Mouse (Mus musculus) limb, embryonic 11.5 days (tissue): ENCODE measurements at regions not wholly inside any gene's neighbourhood (a gene's known extent, or its start where the extent isn't known, plus 50 kb on each side); places are given as distances from the start of the nearest gene placed in this dataset.

ENCODE experiments used
- ATAC-seq: fragments of 200-750 bp; cut with Nextera tagmentation; 2 replicates; pipeline ENCODE4 v1.8.0; 2017; ENCODE audit warnings: low read depth; ENCODE audit not compliant: insufficient number of reproducible peaks, low FRiP score, low TSS enrichment
- DNase-seq: peaks from one replicate; pipeline ENCODE4 v3.0.0-alpha.2; 2015; ENCODE audit warnings: low spot score
- H3K27ac ChIP-seq: fragments of 300-500 bp; sonication (generic); replicated peaks from 2 replicates; pipeline ENCODE4 v1.5.1; 2014; ENCODE audit warnings: low read depth, mild to moderate bottlenecking, low read length
- H3K27me3 ChIP-seq: fragments of 300-500 bp; sonication (generic); 2 replicates; pipeline ENCODE4 v1.6.1; 2014; ENCODE audit warnings: mild to moderate bottlenecking, low read length, mixed read lengths; ENCODE audit not compliant: control insufficient read depth, insufficient read depth
- H3K36me3 ChIP-seq: fragments of 300-500 bp; sonication (generic); 2 replicates; pipeline ENCODE4 v1.6.1; 2014; ENCODE audit warnings: mild to moderate bottlenecking, low read length, moderate library complexity, mixed read lengths; ENCODE audit not compliant: control insufficient read depth, insufficient read depth
- H3K4me1 ChIP-seq: fragments of 300-500 bp; sonication (generic); 2 replicates; pipeline ENCODE4 v1.6.1; 2014; ENCODE audit warnings: low read length, mixed read lengths; ENCODE audit not compliant: control insufficient read depth, insufficient read depth
- H3K4me2 ChIP-seq: fragments of 300-500 bp; sonication (generic); 2 replicates; pipeline ENCODE4 v1.6.1; 2014; ENCODE audit warnings: low read depth, mild to moderate bottlenecking, moderate library complexity; ENCODE audit not compliant: severe bottlenecking
- H3K4me3 ChIP-seq: fragments of 300-500 bp; sonication (generic); 2 replicates; pipeline ENCODE4 v1.5.1; 2014; ENCODE audit warnings: low read depth, low read length
- H3K9ac ChIP-seq: fragments of 300-500 bp; sonication (generic); 2 replicates; pipeline ENCODE4 v1.6.1; 2014; ENCODE audit warnings: mild to moderate bottlenecking, low read length
- H3K9me3 ChIP-seq: fragments of 300-500 bp; sonication (generic); 2 replicates; pipeline ENCODE4 v1.6.1; 2016; ENCODE audit warnings: low read length; ENCODE audit not compliant: control insufficient read depth
- WGBS: fragments of 180-500 bp; shearing (Covaris S2); extraction: QIAGEN DNeasy Blood & Tissue Kit; methylation state at CpG from one replicate; pipeline ENCODE4 v1.1.7; 2014; 5-methylcytosine and 5-hydroxymethylcytosine counted together

DNA sequence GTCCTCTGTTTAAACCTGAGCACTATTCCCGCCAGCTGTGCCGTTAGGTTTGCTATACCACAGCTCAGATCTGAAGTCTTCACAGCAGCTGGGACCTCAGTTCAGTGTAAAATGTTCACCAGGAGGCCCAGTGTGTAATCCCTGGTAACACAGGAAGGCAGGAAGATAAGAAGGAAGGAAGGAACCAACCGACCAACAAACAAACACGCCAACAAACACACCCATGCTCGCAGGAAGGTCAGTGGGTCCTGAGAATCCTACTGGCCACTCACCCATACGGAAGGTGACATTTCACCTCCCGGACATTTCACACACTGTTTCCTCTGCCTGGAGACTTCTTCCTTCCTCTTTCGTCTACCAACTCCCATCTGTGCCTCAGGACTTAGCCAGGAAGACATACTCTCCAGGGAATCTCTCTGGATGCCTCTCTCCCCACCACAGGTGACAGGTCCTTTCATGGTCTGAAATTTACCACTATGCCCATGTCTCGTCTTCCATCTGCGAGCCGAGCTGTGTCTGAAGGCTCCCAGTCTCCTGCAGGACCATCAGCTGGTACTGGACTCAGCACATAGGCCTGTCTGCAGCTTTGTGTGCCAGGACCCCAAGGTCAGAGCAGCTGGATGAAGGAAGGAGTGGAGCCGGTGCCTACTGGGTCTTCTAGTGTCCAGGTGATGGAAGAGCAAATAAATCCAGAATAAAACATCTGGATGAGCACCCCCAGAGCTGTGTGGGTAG is 61.1 kb upstream of the Xpa start:
- H3K9ac ChIP-seq, result no peak overlapping the region
- no peaks in the 10 kb centered on the region for H3K36me3 ChIP-seq
- no peaks in the 10 kb centered on the region for H3K9me3 ChIP-seq
- WGBS, result 79% methylated on average over 12 of the region's 12 CpGs
- H3K4me2 ChIP-seq, result no peak overlapping the region
- no peaks in the 10 kb centered on the region for H3K4me1 ChIP-seq
- no peak for DNase-seq
- no peaks in the 10 kb centered on the region for H3K27me3 ChIP-seq
- no peak overlapping the region for H3K27ac ChIP-seq
- no peak overlapping the region for H3K4me3 ChIP-seq
- ATAC-seq, result no peak

DNA sequence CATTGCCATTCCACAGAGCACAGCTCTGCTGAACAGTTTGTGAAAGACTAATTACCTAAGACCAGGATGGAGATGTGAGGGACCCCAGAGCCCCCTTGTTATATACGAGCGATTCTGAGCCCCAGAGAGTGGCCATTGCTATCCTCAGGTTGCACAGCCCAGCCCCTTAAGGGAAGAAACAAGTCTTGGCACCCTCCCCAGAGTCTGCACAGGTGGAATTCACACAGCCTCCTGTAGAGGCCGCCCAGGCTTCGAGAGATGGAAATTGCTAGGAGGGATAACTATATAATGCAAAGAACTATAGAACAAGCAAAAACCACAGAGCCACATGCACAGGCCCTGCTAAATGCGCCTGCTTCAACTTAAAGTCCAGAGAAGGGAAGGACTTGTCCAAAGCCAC is 62.7 kb upstream of the Xpa start:
- no peaks in the 10 kb centered on the region for H3K9me3 ChIP-seq
- WGBS, result 67% methylated on average over 5 of the region's 5 CpGs
- no peaks in the 10 kb centered on the region for H3K36me3 ChIP-seq
- no peaks in the 10 kb centered on the region for H3K27me3 ChIP-seq
- H3K9ac ChIP-seq, result no peak overlapping the region
- DNase-seq (no peak), ATAC-seq (no peak)
- H3K27ac ChIP-seq, result no peak overlapping the region
- H3K4me1 ChIP-seq, result no peaks in the 10 kb centered on the region
- H3K4me3 ChIP-seq, result no peak overlapping the region
- no peak overlapping the region for H3K4me2 ChIP-seq

DNA sequence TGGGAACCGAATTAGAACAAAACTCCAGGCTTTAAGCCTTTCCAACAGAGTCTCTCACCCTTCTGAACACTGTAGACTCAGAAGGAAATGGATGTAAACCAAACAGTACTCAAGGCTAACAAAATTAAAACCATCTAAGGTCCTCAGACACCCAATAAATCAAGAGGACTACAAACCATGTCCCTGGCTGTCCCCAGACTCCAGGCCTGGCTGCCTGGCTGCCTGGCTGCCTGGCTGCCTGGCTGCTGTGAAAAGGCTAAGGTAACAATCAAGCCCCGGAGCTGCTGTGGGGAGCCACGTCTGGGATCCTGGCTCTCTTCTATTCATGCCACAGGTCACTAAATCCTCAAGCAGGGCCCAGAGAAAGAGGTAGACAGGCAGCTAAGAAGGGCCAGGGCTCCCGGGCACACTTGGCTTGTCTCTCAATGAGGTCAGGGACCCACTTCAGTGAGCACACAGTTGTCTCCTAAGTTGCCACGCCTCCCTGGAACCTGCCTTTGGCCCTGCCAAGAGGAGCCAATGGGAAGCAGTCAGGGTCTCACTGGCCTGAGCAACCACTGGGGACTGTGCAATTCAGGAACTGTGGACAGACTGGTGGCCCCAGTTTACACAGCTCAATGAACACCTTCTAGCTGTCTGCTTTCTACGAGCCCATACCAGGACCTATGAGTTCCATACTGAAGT is 72.6 kb upstream of the Xpa start:
- Histone ChIP-seq H3K9me3 (no peaks in the 10 kb centered on the region), H3K27ac (no peak overlapping the region), H3K4me1 (peaks cover 14% of the 10 kb centered on the region), H3K9ac (no peak overlapping the region), H3K36me3 (no peaks in the 10 kb centered on the region), H3K4me3 (no peak overlapping the region), H3K27me3 (0 out of 2 replicates have a peak, but pooled peaks cover 2% of the 10 kb centered on the region), H3K4me2 (no peak overlapping the region)
- WGBS, result 26% methylated on average over 6 of the region's 6 CpGs
- ATAC-seq (0 out of 2 replicates have a peak, but pooled peaks have one; percentile 60), DNase-seq (peak; percentile 58)

DNA sequence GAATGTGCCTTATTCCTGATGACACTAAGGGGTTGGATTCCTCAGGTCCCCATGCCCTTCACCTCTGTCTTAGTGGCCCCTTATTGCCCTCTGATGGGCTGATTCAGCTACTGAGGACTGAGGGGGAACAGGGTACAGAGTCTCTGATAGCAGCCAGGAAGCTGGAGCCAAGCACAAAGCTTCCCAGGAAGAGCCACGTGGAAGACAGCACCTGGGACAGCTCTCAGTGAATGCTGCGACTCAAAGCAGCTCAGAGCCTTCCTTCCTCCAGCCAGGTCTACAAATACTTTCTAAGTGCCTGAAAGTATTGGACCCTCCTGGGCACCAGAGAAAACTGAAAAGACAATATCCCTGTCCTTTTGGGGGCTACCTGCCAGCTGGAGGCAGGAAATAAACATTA is 72.3 kb upstream of the Foxe1 start:
- DNase-seq (peak; percentile 49), ATAC-seq (no peak)

DNA sequence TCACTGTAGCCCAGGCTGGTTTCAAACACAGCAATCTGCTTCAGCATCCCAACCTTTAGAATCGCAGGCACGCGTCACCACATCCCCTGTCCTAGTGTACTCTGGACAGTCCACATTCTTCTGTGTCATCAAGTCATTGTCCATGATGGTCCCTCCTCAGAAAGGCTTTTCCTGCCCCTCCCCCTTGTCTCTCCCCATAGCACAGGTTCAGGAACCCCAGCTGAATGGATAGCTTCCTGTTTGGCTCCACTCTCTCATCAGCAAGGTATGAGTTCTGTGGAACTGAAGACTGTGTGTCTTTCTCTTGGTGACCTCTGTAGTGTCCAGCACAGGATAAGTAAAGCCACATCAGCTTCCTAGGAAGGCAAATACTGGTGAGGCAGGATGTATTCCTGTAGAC is 67.6 kb upstream of the Foxe1 start:
- 78% methylated on average over 3 of the region's 3 CpGs for WGBS
- no peaks in the 10 kb centered on the region for H3K27me3 ChIP-seq

More for the DNA sequence above, 72.3 kb upstream of the Foxe1 start:
- no peaks in the 10 kb centered on the region for H3K27me3 ChIP-seq
- H3K4me2 ChIP-seq, result no peak overlapping the region
- WGBS, result 2% methylated on average over 2 of the region's 2 CpGs
- H3K27ac ChIP-seq, result no peak overlapping the region
- no peak overlapping the region for H3K4me3 ChIP-seq
- H3K36me3 ChIP-seq, result no peaks in the 10 kb centered on the region
- H3K4me1 ChIP-seq, result peaks cover 14% of the 10 kb centered on the region
- no peaks in the 10 kb centered on the region for H3K9me3 ChIP-seq
- no peak overlapping the region for H3K9ac ChIP-seq

DNA sequence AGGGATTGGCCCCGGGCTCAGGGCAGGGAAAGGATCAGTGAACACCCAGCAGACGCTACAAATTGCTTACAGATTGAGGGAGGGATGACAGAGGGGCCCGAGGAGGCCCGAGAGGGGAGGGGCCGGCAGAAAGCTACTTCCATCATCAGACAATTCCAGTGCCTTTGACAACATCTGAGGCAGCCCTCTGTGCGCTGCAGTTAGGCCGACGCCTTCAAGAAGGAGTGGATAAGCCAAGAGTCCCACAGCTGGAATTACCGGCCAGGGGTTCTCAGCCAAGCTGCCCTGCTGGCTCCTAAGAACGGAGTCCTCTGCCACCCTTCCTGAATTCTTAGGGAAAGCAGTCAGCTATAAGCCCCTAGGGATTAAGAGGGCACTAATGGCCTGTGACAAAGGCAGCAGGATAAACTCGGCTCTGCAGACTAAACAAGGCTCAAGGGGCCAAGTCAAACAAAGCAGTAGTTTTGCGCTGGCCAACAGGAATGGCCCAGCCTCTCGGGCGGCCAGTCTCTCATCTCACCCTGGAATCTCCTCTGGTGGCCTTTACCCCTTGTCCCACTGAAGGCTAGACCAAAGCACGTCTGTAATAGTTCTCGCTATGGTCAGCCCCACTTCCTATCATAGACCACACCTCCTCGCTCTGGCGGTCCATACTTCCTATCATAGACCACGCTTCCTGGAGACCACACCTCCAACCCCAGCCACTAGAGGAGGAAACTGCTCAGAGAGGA is 66.4 kb upstream of the Foxe1 start:
- 11% methylated on average over 19 of the region's 19 CpGs for WGBS
- no peaks in the 10 kb centered on the region for H3K9me3 ChIP-seq
- H3K27ac ChIP-seq, result peak overlapping the region; percentile 73
- H3K27me3 ChIP-seq, result no peaks in the 10 kb centered on the region
- no peaks in the 10 kb centered on the region for H3K36me3 ChIP-seq
- peak overlapping the region; percentile 10; the same call in 1 of the 2 replicates for H3K4me2 ChIP-seq
- no peak overlapping the region for H3K4me3 ChIP-seq
- DNase-seq (peak; percentile 71), ATAC-seq (no peak)
- H3K4me1 ChIP-seq, result peaks cover 7% of the 10 kb centered on the region
- H3K9ac ChIP-seq, result no peak overlapping the region; the same call in 1 of the 2 replicates

More for the DNA sequence above, 67.6 kb upstream of the Foxe1 start:
- Histone ChIP-seq H3K27ac (no peak overlapping the region), H3K9ac (no peak overlapping the region), H3K4me1 (peaks cover 7% of the 10 kb centered on the region), H3K9me3 (no peaks in the 10 kb centered on the region), H3K4me3 (no peak overlapping the region), H3K36me3 (no peaks in the 10 kb centered on the region), H3K4me2 (no peak overlapping the region)
- DNase-seq, result no peak
- ATAC-seq, result no peak

DNA sequence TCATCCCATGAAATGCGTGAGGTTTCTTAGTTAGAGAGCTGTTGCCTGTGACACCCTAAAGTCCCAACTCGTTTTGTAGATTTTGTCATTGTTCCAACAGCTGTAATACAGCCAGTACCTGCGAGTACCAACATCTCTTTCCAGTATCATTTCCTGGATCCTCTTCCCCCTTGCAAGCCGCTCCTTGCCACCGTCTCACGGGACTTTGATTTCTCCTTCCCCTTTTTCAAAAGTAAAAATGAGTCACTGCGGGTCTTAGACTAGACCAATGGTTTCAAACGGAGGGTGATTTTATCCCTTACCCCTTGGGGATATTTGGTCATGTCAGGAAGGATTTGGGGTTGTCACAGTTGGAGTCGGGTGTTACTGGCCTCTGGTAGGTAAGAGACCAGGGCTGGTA is 56.5 kb upstream of the Foxe1 start:
- no peaks in the 10 kb centered on the region for H3K9me3 ChIP-seq
- no peak for ATAC-seq
- H3K9ac ChIP-seq, result no peak overlapping the region
- H3K27me3 ChIP-seq, result no peaks in the 10 kb centered on the region
- H3K4me1 ChIP-seq, result no peaks in the 10 kb centered on the region
- 88% methylated on average over 9 of the region's 9 CpGs for WGBS
- H3K36me3 ChIP-seq, result no peaks in the 10 kb centered on the region
- H3K4me3 ChIP-seq, result no peak overlapping the region
- no peak overlapping the region for H3K27ac ChIP-seq
- no peak overlapping the region for H3K4me2 ChIP-seq
- DNase-seq, result no peak

DNA sequence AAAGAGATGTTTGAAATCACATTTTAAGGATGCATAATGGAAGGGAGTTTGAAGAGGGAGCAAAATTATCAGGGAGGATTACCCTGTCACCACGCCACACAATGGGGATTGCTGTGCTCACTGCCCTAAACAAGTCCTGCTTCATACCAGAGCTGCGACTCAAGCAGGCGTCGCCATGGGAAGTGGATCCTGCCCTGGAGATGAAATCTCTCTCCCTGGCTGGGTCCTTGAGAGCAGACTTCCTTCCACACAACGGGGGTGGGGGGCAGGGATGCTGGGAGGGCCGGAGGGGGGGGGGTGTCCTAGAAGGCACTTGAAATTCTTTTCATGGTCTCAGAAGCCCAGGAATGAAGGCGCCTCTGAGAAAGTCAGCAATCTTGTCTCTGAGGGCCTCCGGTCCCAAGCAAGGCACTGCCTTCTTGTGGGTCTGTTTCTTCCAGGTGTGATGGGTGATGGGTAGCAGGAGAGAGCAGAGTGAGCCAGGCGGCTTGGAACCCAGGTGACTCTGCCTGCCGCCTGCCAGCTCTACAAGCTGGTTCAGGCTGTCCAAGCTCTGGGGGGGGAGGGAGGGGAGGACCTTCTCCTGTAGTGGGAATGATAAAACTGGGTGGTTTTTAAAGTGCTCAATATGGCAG is 51.7 kb upstream of the Foxe1 start:
- H3K4me3 ChIP-seq, result no peak overlapping the region
- ATAC-seq (no peak), DNase-seq (no peak)

More for the DNA sequence above, 51.7 kb upstream of the Foxe1 start:
- Histone ChIP-seq H3K4me1 (no peaks in the 10 kb centered on the region), H3K9me3 (no peaks in the 10 kb centered on the region), H3K36me3 (no peaks in the 10 kb centered on the region), H3K9ac (no peak overlapping the region), H3K27me3 (no peaks in the 10 kb centered on the region), H3K4me2 (no peak overlapping the region), H3K27ac (no peak overlapping the region)
- WGBS, result 48% methylated on average over 10 of the region's 10 CpGs
